Mouse (Mus musculus) layer of hippocampus, adult 9-10 months (tissue): ENCODE measurements around the gene 4933427D14Rik.

Source experiments
- DNase-seq: peaks from one replicate; pipeline ENCODE4 v3.0.0; 2022; ENCODE audit warnings: low spot score

The 4933427D14Rik gene

DNA sequence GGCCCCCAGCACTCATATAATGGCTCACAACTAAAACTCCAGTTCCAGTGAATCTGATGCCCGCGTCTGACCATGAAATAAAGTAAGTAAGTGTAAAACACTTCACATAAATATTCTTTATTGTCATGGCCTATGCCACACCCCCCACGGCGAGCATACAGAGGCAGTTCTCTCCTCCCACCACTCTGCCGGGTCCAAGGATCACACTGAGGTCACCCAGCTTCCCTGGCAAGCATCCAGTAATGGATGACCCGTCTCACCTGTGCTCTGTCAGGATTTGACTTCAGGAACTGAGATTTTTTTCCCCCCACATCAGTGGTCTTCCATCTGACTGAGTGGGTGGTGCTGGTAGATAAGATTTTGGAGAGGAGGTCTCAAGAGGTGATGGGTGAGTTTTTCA, 67.1 kb downstream of the 4933427D14Rik start:
- DNase-seq, result no peak

DNA sequence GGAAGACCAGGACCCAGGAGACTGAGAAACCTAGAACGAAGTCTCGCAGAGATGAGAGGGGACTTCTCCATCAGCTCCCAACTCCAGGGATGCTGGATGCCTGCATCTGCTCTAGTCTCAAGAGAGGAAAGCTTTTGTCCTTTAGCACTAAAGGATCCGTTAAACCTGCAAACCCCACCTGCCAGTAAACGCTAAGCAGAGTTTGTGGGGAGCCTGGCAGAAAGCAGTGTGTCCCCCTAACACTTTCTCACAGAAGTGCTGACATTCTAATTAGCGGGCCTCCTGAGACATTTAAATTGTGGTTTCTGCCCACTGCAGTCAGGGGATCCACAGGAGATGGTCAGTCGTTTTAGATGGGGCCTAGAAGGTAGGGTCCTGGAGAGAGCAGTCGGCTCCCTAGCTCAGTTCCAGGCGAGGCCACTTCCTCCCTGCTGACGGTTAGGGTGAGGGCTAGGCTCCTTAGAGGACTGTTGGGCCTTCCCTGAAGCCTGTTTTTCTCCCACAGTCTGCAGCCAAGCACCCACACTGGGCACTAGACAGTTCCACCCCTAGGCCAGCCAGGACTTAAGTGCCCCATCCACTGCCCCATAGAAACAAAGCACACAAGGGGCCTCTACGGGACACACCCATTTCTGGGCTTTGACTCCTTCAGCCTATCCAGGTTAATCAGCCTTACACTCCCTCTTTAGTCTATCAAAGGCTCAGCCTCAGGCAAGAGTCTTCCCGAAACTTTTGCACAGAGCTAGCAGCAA, 70.9 kb downstream of the 4933427D14Rik start:
- DNase-seq, result no peak

DNA sequence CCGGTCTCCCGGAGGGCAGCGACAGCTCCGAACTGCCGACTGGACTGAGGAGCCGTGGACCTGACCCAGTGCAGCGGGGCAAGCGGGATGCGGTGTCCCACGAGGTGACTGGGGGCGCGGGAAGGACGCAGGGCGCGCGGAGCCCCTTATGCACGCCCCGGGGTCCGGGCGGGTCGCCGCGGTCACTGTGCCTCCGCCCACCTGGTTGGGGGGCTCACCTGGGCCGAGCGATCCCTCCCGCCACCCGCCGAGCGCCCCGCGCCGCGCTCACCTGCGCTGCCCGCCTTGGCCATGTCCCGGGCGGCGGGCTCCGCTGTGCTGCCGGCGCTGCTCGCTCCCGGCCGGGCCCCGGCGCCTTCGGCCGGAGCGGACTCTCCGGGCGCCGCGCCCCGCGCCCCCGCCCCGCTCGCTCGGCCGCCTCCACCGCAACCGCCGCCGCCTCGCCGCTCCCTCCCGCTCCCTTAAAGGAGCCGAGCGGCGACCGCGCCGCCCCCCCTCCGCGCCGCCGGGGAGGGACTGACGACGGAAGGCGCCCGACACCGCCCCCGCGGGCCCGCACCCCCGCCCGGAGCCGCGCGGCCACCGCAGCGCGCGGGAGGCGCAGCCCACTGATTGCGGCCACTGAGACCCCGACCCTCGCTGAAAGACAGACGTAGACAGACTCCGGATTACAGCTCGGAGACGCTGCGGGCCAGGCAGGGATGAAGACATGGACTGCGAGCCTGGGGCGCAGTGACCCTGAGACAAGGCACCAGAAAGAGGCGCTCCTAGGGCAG, 71.7 kb downstream of the 4933427D14Rik start, which contains the start of gene Pitpnm3:
Gene Pitpnm3 (minus strand): TSS at position 396 of the 776 bp plus-strand sequence.
- DNase-seq, result no peak

DNA sequence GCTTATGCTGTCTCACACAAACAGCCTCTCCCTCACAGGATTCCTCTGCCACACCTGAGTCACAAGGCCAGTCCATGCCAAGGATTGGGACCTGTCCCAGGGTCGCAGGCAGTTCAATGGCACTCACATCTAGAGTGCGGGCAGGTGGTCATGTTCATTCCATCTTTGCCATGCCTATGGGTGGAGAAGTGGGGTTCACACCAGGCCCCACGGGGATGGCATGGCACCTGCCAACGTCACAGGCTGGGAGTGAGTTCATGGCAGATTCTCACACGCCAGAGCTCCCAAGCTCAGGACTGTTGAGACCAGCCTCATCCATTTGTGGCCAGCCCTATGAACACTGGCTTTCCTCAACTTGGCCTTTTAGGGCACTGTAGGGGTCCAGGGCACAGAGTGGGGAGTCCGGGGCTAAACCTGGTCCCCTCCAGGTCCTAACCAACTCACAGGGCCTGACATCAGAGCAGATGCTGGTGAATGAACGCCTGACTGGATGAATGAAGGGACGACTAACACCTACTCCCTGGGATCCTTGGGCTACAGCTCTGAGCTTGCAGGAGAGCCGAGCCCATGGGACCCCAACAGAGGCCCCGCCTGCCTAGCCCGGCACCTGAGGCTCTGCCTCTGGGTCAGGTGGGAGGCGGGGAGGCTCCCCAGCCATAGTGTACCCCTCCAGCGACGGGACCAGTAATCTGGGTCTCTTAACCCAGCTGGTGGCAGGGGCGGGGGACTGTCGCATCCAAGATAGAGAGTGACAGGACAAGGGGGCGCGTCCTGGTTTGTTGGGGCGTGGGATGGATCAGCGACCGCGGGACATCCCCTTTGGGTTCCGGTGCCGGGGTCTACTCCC, 72.5 kb downstream of the 4933427D14Rik start:
- no peak for DNase-seq

DNA sequence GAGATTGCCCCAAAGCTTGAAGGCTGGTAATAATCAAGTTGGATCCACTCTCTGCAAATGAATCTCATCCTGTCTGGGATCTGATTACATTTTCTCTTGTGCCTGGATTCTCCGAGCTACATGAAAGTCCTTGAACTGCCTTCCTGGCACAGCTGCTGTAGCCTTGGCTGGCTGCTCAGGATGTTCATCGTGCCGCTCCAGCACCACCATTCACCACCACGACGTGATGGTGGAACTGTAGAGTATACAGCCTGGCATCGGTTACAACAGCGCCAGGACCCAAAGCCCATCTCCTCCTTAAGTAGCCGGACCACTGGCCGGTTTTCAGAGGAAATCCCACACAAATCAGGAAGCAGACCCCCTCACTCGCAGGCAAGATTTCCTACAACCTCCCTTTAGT, 74.2 kb downstream of the 4933427D14Rik start:
- no peak for DNase-seq

DNA sequence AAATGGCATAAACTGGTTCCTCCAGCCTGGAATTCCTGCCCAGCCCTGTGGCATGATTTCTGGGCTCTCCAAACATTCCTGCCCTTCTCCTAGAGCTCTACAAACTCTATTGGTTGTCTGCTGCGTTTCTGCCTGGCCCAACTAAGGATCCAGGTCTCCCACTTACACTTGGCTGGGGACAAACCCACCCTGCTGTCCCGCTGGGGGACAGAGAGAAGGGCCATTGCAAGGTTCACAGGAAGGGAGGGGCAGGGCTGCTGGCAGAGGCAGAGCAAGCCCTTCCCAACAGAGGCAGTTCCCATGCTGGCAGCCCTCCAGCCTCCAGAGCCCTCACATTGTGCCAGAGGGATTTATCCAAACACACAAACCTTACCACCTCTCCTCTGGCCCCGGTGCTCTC, 75.0 kb downstream of the 4933427D14Rik start:
- no peak for DNase-seq

DNA sequence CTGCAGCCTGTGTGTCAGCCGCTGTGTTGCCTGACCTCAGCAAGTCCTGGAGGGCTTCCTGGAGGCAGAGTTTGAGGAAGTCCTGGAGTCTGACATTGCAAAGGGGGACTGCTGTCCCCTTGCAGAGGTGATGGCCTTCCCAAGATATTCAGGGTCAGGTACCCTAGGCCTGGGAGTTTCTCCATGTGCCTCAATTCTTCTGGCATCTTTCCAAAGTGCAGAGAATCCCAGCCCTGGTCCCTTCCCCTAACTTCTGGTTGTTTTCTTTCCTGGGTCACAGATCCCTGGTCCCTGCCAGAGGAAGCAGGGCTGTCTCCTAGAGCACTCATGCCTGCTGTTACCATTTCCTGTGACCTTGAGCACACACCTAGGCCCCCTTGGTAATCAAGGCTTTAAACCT, 75.6 kb downstream of the 4933427D14Rik start:
- DNase-seq, result no peak

DNA sequence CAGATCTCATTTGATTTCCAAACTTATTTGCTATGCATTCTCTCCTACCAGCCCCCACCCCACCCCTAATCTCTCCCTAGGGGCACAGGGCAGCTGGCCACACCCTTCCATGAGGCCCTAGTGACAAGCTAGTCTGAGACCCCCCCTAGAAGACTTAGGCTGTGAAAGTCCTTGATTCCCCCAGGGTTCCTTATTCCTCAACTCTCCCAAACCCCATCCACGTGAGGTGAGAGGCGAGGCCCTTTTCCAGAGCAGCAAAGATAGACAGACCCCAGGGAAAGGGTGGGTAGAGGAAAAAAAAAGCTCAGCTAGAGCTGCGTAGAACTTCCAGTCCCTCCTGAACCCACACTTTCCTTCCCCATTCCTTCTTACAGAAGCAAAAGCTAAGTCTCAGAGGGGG, 76.4 kb downstream of the 4933427D14Rik start:
- no peak for DNase-seq

DNA sequence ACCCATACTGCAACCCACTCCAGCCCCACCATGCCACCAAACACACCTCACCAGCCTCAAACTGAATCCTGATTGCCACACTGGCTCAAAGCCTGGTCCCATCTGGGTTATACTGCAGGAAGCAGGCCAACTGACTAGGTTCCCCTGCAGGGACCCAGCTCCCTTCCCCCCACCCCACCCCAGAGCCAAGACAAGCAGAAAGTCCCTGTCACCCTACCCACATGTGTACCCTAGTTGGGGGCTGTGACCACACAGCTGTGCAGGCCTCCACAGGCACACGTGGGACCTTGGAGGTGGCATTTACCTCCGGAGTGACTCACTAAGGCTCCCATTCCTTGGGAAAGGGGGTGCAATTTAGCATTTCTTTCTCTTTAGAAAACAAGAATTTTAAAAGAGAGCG, 76.8 kb downstream of the 4933427D14Rik start:
- no peak for DNase-seq

DNA sequence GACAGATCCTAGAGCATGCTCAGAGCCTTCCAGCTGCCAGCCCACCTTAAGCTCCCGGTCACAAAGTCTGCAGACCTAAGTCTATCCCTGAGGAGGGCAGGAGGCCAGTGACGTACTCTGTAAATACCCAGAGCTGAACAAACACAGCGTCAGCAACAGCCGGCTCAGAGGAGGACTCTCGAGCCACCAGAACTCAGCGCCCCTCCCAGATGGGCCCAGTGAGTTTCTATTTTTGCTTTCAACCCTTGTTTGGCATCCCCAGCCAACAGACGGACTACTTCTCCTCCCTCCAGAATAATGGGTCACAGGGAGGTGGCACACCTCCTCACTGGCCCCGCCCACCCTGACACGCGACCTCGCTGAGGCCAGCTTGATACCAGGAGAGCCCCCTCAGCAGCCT, 77.2 kb downstream of the 4933427D14Rik start:
- no peak for DNase-seq

DNA sequence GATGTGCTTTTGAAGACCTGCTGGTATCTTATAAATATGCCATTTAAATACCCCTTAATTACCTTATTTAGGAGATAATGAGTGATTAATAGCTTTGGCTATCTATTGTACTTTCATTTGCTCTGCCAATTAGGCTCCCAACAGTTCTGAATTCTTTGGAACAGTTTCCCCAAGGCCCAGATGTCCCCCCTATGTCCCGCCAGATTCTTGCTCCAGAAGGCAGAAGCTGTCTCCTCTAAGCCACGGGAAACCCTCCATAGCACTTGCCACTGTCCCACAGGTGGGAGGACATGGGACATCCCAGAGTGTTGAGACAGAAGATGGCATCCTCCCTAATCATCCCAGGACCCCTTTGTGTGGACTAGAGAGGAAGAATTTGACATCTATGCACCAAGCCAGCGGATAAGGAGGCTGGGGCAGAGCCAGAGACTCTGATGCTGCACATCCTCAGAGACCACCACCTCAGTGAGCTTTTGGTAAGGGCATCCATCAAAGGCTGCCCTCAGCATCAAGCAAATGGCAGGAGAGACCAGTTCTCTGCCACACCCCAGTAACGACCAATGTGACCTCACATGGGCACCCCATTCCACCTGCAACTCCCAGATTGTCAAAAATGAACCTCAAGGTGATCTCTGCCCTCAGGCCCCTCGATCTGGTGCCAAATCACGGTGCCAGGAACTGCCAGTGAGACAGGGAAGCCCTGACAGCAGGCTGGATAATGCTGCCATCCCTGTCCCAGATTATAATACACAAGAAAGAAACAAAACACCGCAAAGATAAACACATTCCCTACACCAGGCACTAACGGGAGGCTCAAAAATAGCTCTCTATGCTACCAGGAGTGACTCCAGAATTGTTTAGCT, 78.0 kb downstream of the 4933427D14Rik start:
- DNase-seq, result no peak

DNA sequence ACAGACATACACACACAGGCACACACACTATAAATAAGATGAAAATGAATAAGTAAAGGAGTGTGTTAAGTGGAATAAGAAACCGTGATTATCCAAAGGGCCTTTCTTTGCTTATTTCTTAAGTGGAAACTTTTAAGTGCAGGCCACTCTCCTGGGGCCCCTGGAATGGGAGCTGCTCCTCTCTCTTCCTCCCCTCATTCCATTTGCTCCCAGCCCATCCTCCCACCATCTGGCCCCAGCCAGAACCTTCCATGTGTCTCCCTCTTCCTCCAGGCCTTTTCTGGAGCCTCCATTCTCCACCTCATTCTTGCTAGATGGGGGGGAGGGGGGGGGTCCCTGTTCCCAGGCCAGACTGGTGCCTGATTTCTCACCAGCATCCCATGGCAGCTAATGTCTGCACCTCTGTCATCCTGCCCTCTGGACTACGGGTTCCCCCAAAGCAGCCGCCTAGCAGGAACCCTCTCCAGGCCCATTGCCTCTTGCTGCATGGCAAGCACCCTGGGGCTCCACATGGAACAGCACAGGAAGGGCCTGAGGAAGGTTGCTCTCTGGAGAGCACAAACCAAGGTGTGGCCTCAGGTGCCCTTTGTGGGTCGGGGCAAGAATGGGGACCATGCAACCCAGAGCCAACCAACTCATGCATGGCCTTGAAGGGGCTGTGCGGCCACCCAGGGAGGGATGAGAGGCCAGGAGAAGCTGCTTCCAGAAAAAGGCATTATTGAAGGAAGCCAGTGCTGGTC, 79.6 kb downstream of the 4933427D14Rik start:
- DNase-seq, result no peak

DNA sequence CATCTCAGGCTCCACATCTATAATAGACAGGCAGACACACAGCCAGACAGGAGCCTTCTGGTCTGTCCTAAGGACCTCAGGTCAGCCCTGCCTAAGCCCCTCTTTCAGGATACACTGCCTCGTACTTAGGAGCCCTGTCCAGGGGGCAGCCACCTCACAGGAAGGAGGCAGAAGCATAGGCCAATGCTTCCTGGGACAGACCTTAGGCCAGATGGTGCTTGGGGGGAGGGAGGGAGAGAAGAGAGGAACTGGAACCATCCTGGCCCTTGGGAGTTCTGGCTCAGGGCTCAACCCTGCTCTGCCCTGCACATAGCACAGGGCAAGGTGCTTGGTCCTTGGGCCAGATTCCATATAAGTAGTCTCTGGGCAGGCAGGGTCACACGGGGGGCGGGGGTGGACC, 81.5 kb downstream of the 4933427D14Rik start:
- DNase-seq, result no peak

DNA sequence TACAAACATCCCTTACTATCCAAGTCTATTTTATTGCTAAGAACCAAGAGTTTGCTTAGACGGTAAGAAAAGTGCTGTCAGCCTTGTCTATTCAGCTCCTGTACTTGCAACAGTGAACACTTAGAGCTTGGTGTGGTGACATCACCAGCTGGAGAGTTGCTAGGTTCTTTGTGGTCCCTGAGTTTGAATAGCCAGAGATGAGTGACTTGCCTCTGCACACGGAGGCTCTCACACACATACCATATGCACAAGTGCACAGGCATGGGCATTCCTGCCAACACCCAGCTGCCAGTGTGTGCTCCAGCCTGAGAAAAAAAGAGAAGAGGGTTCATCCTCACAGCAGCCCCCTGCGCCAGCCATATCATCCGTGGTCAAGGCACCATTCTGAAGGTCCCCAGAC, 83.7 kb downstream of the 4933427D14Rik start:
- no peak for DNase-seq

DNA sequence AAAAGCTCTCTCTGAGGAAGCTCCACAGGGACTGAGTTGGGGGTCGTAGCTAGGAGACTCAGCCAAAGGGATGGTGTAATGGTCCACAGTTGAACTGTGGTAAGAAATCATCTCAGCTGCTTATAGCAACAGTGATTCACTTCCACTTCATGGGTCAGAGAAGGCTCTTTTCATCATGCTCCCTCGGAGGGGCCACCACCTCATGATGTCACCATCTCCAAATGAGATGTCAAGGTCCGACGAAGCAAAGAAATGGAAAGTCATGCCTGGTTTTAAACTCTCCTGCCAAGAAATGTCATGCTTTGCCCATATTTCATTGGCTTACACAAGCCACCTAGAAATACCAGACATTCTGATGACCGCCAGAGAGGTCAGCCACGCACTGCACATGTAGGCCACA, 86.9 kb downstream of the 4933427D14Rik start:
- DNase-seq, result no peak

DNA sequence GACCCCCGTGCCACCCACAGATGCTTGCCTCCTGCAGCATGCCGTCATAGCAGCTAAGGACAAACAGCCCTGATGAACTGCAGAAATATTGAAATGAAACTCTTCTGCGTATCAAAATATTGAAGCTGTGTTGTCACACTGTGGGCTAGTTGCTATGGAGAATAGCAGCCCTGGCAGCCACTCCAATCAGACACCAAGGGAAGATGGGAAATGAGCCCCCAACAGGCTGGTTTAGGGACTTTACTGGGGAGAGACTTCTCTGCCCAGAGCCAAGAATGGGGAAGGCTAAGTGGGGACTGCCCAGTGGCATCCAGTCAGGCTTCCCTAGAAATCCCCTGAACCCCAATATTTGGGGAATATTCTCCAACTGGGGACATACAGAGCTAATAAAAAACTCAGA, 88.6 kb downstream of the 4933427D14Rik start:
- DNase-seq, result no peak

DNA sequence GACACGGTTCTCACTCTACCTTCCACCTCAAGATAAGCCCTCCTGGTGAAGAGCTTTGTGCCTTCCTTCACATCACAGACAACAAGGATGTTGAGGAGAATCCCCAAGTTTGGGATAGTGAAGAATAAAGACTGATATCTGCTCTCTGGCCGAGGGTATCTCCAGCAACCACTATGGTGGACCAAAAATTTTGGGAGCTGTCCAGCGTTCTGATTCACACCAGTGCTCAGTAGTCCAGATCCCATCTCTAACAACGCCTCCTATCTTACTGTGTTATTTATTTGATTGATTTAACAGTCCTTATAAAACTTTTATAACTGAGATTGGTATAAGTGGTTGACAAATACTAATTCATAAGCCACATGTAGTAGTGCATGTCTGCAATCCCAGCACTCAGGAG, 94.0 kb downstream of the 4933427D14Rik start:
- no peak for DNase-seq

DNA sequence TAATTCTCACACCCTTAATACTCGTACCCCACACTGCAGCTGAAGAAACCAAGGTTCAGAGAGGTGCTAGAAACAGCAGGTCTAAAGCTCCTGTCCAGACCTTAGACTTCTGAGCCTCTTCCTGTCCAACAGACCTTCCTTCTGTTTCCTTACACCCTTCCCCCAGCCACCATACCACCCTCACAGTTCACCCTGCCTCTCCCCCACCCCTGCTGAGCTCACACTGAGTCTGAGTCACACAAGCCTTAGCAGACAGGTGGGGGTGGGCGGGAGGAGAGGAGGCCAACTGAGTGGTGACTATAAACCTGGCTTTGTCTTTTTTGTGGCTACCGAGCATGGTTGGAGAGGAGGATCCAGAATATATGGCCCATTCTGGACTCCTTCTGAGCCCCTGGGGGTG, 96.5 kb downstream of the 4933427D14Rik start:
- DNase-seq, result no peak

DNA sequence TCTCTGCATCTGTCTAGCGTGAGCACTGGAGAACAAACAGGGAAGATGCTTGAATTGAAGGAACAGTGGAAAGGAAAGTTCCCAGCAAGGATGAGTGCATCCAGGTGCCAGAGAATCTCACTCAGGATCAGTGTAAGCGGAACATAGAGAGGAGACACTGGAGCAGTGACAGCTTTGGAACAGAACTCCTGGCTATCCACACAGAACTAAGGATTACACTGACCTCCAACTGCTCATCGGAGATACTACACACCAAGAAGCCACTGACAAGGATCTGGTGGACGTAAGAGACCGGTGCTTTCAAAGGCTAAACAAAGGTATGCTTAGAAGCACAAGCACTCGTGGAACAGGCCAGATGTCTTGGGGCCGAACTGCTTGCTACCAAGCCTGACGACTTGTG, 103.0 kb downstream of the 4933427D14Rik start:
- DNase-seq, result no peak
